Mouse (Mus musculus) CH12.LX (cell line): ENCODE data around the gene Fam171a2. TPM values are rescaled to one million over a fixed set of nuclear protein-coding genes. Genes with fewer than 3 reads are reported as not detected.

ENCODE experiments used
- DNase-seq: peaks from one replicate; pipeline ENCODE4 v3.0.0-alpha.2; 2013; ENCODE audit errors: extremely low read depth
- H3K27ac ChIP-seq: 2 replicates; pipeline ENCODE4 v1.5.1; 2012; ENCODE audit warnings: low read depth, mild to moderate bottlenecking, control low read depth, moderate library complexity; ENCODE audit not compliant: insufficient read depth
- H3K27me3 ChIP-seq: replicated peaks from 2 replicates; pipeline ENCODE3; 2012; ENCODE audit warnings: inconsistent platforms
- H3K36me3 ChIP-seq, 2 experiments: replicated peaks in 1 of 2; 2 replicates each; pipeline versions ENCODE3 to v1.6.1; 2012; ENCODE audit warnings: inconsistent platforms in 1 of 2, low read length in 1 of 2, mild to moderate bottlenecking in 1 of 2, mixed read lengths in 1 of 2, moderate library complexity in 1 of 2; ENCODE audit not compliant: control insufficient read depth in 1 of 2, insufficient read depth in 1 of 2
- H3K4me1 ChIP-seq, 2 experiments: 2 replicates each; pipeline ENCODE4 v1.6.1; 2012; ENCODE audit warnings: inconsistent platforms in 1 of 2, moderate library complexity in 1 of 2; ENCODE audit not compliant: insufficient read depth in 2 of 2, control insufficient read depth in 1 of 2
- H3K4me2 ChIP-seq: 2 replicates; pipeline ENCODE4 v1.6.1; 2012; ENCODE audit warnings: low read depth, mild to moderate bottlenecking, control low read depth; ENCODE audit not compliant: poor library complexity, insufficient read depth, severe bottlenecking
- H3K4me3 ChIP-seq, 3 experiments: fragments of 150-350 bp in 1 of 3; sonication (generic) in 1 of 3; replicated peaks in 1 of 3; 2 replicates each; pipeline versions ENCODE3 to v1.5.1; 2011 to 2012; ENCODE audit warnings: low read depth in 2 of 3, low read length in 2 of 3, mild to moderate bottlenecking in 2 of 3, moderate library complexity in 2 of 3, control low read depth in 1 of 3, improper control_type of control experiment in 1 of 3, inconsistent platforms in 1 of 3, mixed read lengths in 1 of 3; ENCODE audit not compliant: poor library complexity in 1 of 3
- H3K79me2 ChIP-seq: replicated peaks from 2 replicates; pipeline ENCODE4 v1.6.1; 2012; ENCODE audit warnings: mild to moderate bottlenecking, moderate library complexity; ENCODE audit not compliant: control insufficient read depth, poor library complexity, insufficient read depth, severe bottlenecking; ENCODE audit errors: extremely low read depth
- H3K9ac ChIP-seq: 2 replicates; pipeline ENCODE4 v1.6.1; 2012; ENCODE audit warnings: low read depth, mild to moderate bottlenecking, control low read depth, moderate library complexity; ENCODE audit not compliant: insufficient read depth
- H3K9me3 ChIP-seq: replicated peaks from 2 replicates; pipeline ENCODE3; 2012; ENCODE audit warnings: low read length, inconsistent platforms, mixed read lengths
- BHLHE40 ChIP-seq: IDR thresholded peaks from 2 replicates; pipeline ENCODE4 v1.6.1; 2011; ENCODE audit warnings: mild to moderate bottlenecking, low read depth, low read length, improper control_type of control experiment
- CHD1 ChIP-seq: IDR thresholded peaks from 2 replicates; pipeline ENCODE4 v1.6.1; 2012; ENCODE audit warnings: low read depth, low read length, improper control_type of control experiment, inconsistent platforms
- CHD2 ChIP-seq: IDR thresholded peaks from 2 replicates; pipeline ENCODE4 v1.6.1; 2011; ENCODE audit warnings: low read length, improper control_type of control experiment
- ELF1 ChIP-seq: IDR thresholded peaks from 2 replicates; pipeline ENCODE4 v1.6.1; 2014; ENCODE audit warnings: low read depth, mild to moderate bottlenecking, inconsistent platforms, low read length, improper control_type of control experiment
- GABPA ChIP-seq: IDR thresholded peaks from 2 replicates; pipeline ENCODE4 v1.6.1; 2012; ENCODE audit warnings: low read depth, low read length, improper control_type of control experiment, inconsistent platforms; ENCODE audit not compliant: insufficient replicate concordance
- IRF4 ChIP-seq: IDR thresholded peaks from 2 replicates; pipeline ENCODE4 v1.6.1; 2014; ENCODE audit warnings: low read depth, mild to moderate bottlenecking, inconsistent platforms, low read length, improper control_type of control experiment
- MEF2A ChIP-seq: IDR thresholded peaks from 2 replicates; pipeline ENCODE4 v1.6.1; 2014; ENCODE audit warnings: low read depth, mild to moderate bottlenecking, inconsistent platforms, low read length, improper control_type of control experiment, borderline replicate concordance
- MXI1 ChIP-seq: IDR thresholded peaks from 2 replicates; pipeline ENCODE4 v1.6.1; 2011; ENCODE audit warnings: mild to moderate bottlenecking, low read depth, low read length, improper control_type of control experiment
- MYC ChIP-seq: IDR thresholded peaks from 2 replicates; pipeline ENCODE4 v1.6.1; 2011; ENCODE audit warnings: low read depth, mild to moderate bottlenecking, improper control_type of control experiment, low read length
- NELFE ChIP-seq: IDR thresholded peaks from 2 replicates; pipeline ENCODE4 v1.6.1; 2011; ENCODE audit warnings: low read depth, low read length, improper control_type of control experiment
- POLR2A ChIP-seq: IDR thresholded peaks from 2 replicates; pipeline ENCODE4 v1.6.1; 2011; ENCODE audit warnings: low read depth, mild to moderate bottlenecking, improper control_type of control experiment, low read length
- RCOR1 ChIP-seq: conservative IDR thresholded peaks from 2 replicates; pipeline ENCODE4 v1.6.1; 2012; ENCODE audit warnings: low read depth, mild to moderate bottlenecking, inconsistent platforms, low read length, improper control_type of control experiment
- ZKSCAN1 ChIP-seq: IDR thresholded peaks from 2 replicates; pipeline ENCODE4 v1.6.1; 2012; ENCODE audit warnings: low read depth, inconsistent platforms, low read length, improper control_type of control experiment, borderline replicate concordance
- ZMIZ1 ChIP-seq: IDR thresholded peaks from 2 replicates; pipeline ENCODE4 v1.6.1; 2012; ENCODE audit warnings: low read depth, mild to moderate bottlenecking, inconsistent platforms, low read length, improper control_type of control experiment
- ZNF384 ChIP-seq: IDR thresholded peaks from 2 replicates; pipeline ENCODE4 v1.6.1; 2012; ENCODE audit warnings: low read depth, low read length, improper control_type of control experiment, inconsistent platforms
- dilution Hi-C: fragments of 300-500 bp; cut with MboI; formaldehyde crosslinking; loops from 2 replicates; pipeline ENCODE4 v1.14.3; 2020; ENCODE audit warnings: low sequenced_read_pairs; ENCODE audit not compliant: extremely low pct_unique_long_range_greater_than_20kb, extremely low pct_ligation_motif_present
- in situ Hi-C: fragments of 300-500 bp; cut with MboI; formaldehyde crosslinking; loops from 3 replicates; pipeline ENCODE4 v1.14.3; 2019; ENCODE audit warnings: low sequenced_read_pairs, low pct_ligation_motif_present, low pct_unique_long_range_greater_than_20kb, mixed read lengths
- polyA plus RNA-seq: library from polyadenylated mRNA; unstranded; fragments of >175 nt; gene quantifications from 2 replicates; pipeline ENCODE4 v1.2.1, GENCODE M21; 2012; ENCODE audit warnings: low read depth; ENCODE audit not compliant: insufficient read length
- total RNA-seq, 2 experiments: library from RNA; depleted of rRNA; stranded (reverse); fragments of 300-350 nt in 1 of 2; fragments of >200 nt in 1 of 2; gene quantifications; 2 replicates each; pipeline ENCODE4 v1.2.3; 2012 to 2014

Fam171a2 gene
- total and polyA plus RNA-seq, 3 experiments = not detected

- DNase-seq = peak; percentile 23
- Histone ChIP-seq H3K36me3 (peaks cover 24 to 47% of the 10 kb centered on the region in 2 experiments), H3K27ac (no peak overlapping the region), H3K9ac (no peak overlapping the region), H3K4me2 (peak overlapping the region; percentile 41; the same call in 1 of the 2 replicates), H3K4me3 (peak overlapping the region in 2 of 3 experiments; percentile 18 to 60), H3K79me2 (no peaks in the 10 kb centered on the region), H3K9me3 (peaks cover 29% of the 10 kb centered on the region), H3K4me1 (peaks cover 27 to 52% of the 10 kb centered on the region in 2 experiments), H3K27me3 (no peaks in the 10 kb centered on the region)
- in situ Hi-C loops = loop anchor here (5.0 kb wide), 1 partner anchor 132 kb away; no protein-coding TSS in a partner anchor
- dilution Hi-C loops = no loop called here
- 0 out of 2 replicates have a peak, but pooled peaks have one; percentile 5 for TF ChIP-seq POLR2A
- TF ChIP-seq BHLHE40 = no peak
- TF ChIP-seq MEF2A = no peak
- 0 out of 2 replicates have a peak, but pooled peaks have one; percentile 5 for TF ChIP-seq MYC
- TF ChIP-seq ZKSCAN1 = no peak
- no peak for TF ChIP-seq CHD2
These were observed 13.6 kb downstream of the Fam171a2 start for GRCm38 (mm10) chr11:102433866-102434265.

DNA sequence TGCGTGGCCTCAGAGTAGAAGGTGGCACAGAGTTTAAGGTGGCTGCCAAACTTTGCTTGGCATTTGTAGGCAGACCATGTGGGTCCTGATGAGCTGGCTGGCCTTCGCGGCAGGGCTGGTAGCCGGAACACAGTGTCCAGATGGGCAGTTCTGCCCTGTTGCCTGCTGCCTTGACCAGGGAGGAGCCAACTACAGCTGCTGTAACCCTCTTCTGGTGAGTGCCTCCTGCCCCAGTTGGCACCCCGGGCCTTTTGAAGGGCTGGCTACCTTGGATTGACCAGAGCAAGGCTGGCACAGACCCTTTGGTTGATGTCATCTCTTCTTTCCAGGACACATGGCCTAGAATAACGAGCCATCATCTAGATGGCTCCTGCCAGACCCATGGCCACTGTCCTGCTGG is 14.6 kb downstream of the Fam171a2 start:
- dilution Hi-C loops = no loop called here
- peak overlapping the region; percentile 14; the same call in 1 of the 2 replicates for H3K9ac ChIP-seq
- H3K27ac ChIP-seq = peak overlapping the region; percentile 88
- no peak for DNase-seq
- peak overlapping the region; percentile 41 for H3K4me2 ChIP-seq
- in situ Hi-C loops = loop anchor here (5.0 kb wide), 1 partner anchor 131 kb away; no protein-coding TSS in a partner anchor
- H3K27me3 ChIP-seq = no peaks in the 10 kb centered on the region
- H3K4me3 ChIP-seq = peak overlapping the region; percentile 4 to 60 (median 18)
- peaks cover 24 to 41% of the 10 kb centered on the region in 2 experiments for H3K36me3 ChIP-seq
- H3K4me1 ChIP-seq = peaks cover 27 to 53% of the 10 kb centered on the region in 2 experiments
- TF ChIP-seq ELF1 = no peak
- TF ChIP-seq IRF4 = no peak
- 0 out of 2 replicates have a peak, but pooled peaks have one; percentile 43 for TF ChIP-seq CHD1
- no peak for TF ChIP-seq RCOR1
- TF ChIP-seq MYC = no peak
- TF ChIP-seq ZMIZ1 = peak; percentile 30; the same call in 1 of the 2 replicates
- TF ChIP-seq ZNF384 = no peak
- peak; percentile 3; the same call in 1 of the 2 replicates for TF ChIP-seq MXI1
- peak; percentile 8; the same call in 1 of the 2 replicates for TF ChIP-seq NELFE
- TF ChIP-seq GABPA = no peak
- TF ChIP-seq, all 38 proteins: peak for 4
- peaks cover 20% of the 10 kb centered on the region for H3K9me3 ChIP-seq
- no peaks in the 10 kb centered on the region for H3K79me2 ChIP-seq
